Mouse (Mus musculus): ENCODE measurements around the gene Ptgdr2. TPM values are rescaled to one million over a fixed set of nuclear protein-coding genes. Genes with fewer than 3 reads are reported as not detected.

Gene Ptgdr2
- 0.10 TPM in 1 of 2 replicates, not detected in the other for polyA plus RNA-seq (2015; fragmentation: Nextera tagmentation; extraction: Ambion mirVana)

DNA sequence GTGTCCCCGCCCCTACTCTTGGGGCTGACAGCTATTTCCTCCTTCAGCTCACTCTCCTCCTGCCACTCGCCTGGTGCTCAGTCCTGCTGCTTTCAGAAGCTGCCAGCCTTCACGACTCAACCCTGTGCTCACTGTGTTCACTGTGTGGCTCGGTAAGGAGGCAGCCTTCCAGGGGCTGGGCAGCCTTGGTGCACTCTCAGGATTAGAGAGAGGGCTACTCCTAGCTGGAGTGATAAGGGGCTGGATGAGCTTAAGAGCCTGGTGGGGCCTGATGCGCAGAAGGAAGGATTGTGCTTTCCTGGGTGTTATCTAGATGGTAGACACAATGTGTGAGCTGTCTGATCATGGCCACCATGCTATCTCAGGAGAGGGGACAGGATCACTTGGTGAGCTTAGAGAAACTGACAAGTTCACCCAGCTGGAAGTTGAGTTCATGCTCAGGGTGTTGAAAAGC is at the start of gene Ptgdr2:
TSS of gene Ptgdr2 (plus strand) at position 51 of the 454 bp plus-strand sequence.
- Histone ChIP-seq H3K9ac (no peak within 1 kb of the TSS), H3K27me3 (no peaks in the 10 kb centered on the region), H3K36me3 (peaks cover 5% of the 10 kb centered on the region), H3K4me3 (no peak within 1 kb of the TSS), H3K4me2 (no peak within 1 kb of the TSS), H3K27ac (no peak within 1 kb of the TSS), H3K9me3 (no peaks in the 10 kb centered on the region), H3K4me1 (peaks cover 9% of the 10 kb centered on the region; the same call in 1 of the 2 replicates)
- no peak for ATAC-seq (ENCODE audit: insufficient number of reproducible peaks, insufficient read depth, low FRiP score, low TSS enrichment, low read depth)
- 51% methylated on average over 5 of the region's 5 CpGs for WGBS

DNA sequence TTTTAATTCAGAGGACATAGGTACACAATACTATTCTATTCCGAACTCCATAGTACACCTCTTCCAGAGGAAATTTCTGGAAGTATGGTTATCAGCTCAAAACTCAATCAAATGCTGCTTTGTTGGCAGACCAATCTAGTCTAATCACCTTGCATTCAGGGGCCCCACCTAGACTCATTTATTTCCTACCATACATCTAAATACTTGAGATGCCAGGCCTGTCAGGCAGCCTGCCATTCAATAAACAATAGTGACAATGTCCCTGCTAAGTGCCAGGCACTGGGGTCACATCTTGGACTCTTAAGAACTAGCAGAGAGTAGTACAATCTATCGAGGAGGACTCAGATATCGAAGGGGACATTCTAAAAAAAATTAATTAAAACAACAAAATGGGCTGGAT is 44.8 kb upstream of the Ptgdr2 start:
- Histone ChIP-seq H3K27ac (no peak overlapping the region), H3K4me3 (no peak overlapping the region), H3K4me2 (no peak overlapping the region), H3K27me3 (no peaks in the 10 kb centered on the region), H3K9ac (no peak overlapping the region), H3K4me1 (peaks cover 14% of the 10 kb centered on the region), H3K36me3 (no peaks in the 10 kb centered on the region), H3K9me3 (no peaks in the 10 kb centered on the region)
- 94% methylated on average over 3 of the region's 3 CpGs for WGBS
- no peak for ATAC-seq (ENCODE audit: insufficient number of reproducible peaks, insufficient read depth, low FRiP score, low TSS enrichment, low read depth)

DNA sequence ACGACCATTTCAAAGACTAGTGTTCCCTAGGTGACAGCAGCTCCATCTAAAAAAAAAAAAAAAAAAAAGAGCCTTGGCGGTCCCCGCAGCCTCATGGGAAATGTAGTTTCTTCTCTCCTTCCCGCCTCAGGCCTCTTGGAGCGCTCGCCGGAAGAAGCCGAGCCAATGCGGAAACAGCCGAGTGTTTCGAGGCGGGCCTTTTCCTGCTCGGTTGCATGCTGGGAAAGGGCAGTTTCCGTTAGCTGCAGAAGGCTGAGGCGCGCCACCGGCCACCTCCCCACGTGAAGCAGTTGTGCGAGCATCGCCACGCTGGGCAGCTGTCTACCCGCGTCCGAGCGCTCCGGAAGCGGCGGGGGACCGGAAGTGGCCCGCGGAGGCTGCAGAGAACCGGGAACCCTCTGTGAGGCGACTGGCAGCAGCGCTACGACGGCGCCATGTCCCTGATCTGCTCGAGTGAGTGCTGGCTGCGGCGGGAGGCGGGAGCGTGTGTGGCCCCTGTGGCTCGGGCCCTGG is 41.9 kb upstream of the Ptgdr2 start, which contains the start of gene Prpf19:
TSS of gene Prpf19 (plus strand) at position 216 of the 513 bp plus-strand sequence.
- Histone ChIP-seq H3K4me1 (peaks cover 15% of the 10 kb centered on the region), H3K9ac (peak within 1 kb of the TSS; percentile 93), H3K4me2 (peak within 1 kb of the TSS; percentile 85), H3K4me3 (peak within 1 kb of the TSS; percentile 87), H3K27me3 (no peaks in the 10 kb centered on the region), H3K27ac (peak within 1 kb of the TSS; percentile 93), H3K9me3 (no peaks in the 10 kb centered on the region), H3K36me3 (peaks cover 28% of the 10 kb centered on the region)
- under 1% methylated on average over 43 of the region's 43 CpGs for WGBS
- peak; percentile 90 for ATAC-seq (ENCODE audit: insufficient number of reproducible peaks, insufficient read depth, low FRiP score, low TSS enrichment, low read depth)

GRCm38 (mm10) chr19:10895708-10896107 is 41.3 kb upstream of the Ptgdr2 start:
- peak overlapping the region; percentile 85 for H3K4me2 ChIP-seq
- WGBS, result 1% methylated on average over 16 of the region's 16 CpGs
- peak overlapping the region; percentile 93 for H3K9ac ChIP-seq
- peak overlapping the region; percentile 87 for H3K4me3 ChIP-seq
- H3K27me3 ChIP-seq, result no peaks in the 10 kb centered on the region
- peak overlapping the region; percentile 93 for H3K27ac ChIP-seq
- no peak for ATAC-seq (ENCODE audit: insufficient number of reproducible peaks, insufficient read depth, low FRiP score, low TSS enrichment, low read depth)
- no peaks in the 10 kb centered on the region for H3K9me3 ChIP-seq
- peaks cover 15% of the 10 kb centered on the region for H3K4me1 ChIP-seq
- H3K36me3 ChIP-seq, result peaks cover 34% of the 10 kb centered on the region

DNA sequence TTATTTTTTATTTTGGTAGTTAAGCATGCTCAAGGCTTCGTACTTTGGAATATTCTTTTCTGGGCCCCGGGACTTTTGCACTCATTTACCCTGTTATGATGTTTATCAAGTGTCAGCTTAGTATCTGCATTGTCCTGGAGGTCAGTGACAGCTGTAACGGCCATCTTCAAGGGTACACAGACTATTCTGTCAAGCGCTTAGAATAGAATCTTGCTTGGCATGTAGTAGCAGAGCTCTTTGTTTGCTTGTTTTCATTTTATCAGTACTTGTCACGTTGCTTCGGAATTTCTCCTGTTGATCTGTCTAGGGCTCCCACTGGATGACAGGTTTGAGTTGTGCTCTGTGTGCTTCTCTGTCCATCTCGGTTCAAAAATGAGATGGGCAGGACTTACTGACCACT is 40.1 kb upstream of the Ptgdr2 start:
- H3K4me3 ChIP-seq, result peak overlapping the region; percentile 87
- H3K9me3 ChIP-seq, result no peaks in the 10 kb centered on the region
- no peaks in the 10 kb centered on the region for H3K27me3 ChIP-seq
- WGBS, result 86% methylated on average over 7 of the region's 7 CpGs
- ATAC-seq (ENCODE audit: insufficient number of reproducible peaks, insufficient read depth, low FRiP score, low TSS enrichment, low read depth), result no peak
- H3K27ac ChIP-seq, result no peak overlapping the region
- peaks cover 46% of the 10 kb centered on the region for H3K36me3 ChIP-seq
- peak overlapping the region; percentile 93 for H3K9ac ChIP-seq
- H3K4me2 ChIP-seq, result peak overlapping the region; percentile 85
- H3K4me1 ChIP-seq, result peaks cover 15% of the 10 kb centered on the region

DNA sequence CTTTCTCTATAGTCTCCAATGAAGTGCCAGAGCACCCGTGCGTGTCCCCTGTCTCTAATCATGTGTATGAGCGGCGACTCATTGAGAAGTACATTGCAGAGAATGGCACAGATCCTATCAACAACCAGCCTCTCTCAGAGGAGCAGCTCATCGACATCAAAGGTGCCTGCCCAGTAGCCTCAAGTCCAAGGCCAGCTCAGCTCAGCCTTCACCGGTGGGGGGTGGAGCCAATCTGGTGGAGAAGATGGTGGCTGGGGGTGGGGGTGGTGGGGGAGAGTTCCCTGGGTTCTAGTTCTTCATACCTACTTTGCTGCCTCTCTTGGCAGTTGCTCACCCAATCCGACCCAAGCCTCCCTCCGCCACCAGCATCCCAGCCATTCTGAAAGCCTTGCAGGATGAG is 39.5 kb upstream of the Ptgdr2 start:
- peaks cover 52% of the 10 kb centered on the region for H3K36me3 ChIP-seq
- no peaks in the 10 kb centered on the region for H3K27me3 ChIP-seq
- ATAC-seq (ENCODE audit: insufficient number of reproducible peaks, insufficient read depth, low FRiP score, low TSS enrichment, low read depth), result no peak
- H3K4me3 ChIP-seq, result no peak overlapping the region
- H3K9ac ChIP-seq, result peak overlapping the region; percentile 93
- H3K4me2 ChIP-seq, result no peak overlapping the region
- 90% methylated on average over 8 of the region's 8 CpGs for WGBS
- H3K9me3 ChIP-seq, result no peaks in the 10 kb centered on the region
- H3K4me1 ChIP-seq, result peaks cover 15% of the 10 kb centered on the region
- no peak overlapping the region for H3K27ac ChIP-seq

DNA sequence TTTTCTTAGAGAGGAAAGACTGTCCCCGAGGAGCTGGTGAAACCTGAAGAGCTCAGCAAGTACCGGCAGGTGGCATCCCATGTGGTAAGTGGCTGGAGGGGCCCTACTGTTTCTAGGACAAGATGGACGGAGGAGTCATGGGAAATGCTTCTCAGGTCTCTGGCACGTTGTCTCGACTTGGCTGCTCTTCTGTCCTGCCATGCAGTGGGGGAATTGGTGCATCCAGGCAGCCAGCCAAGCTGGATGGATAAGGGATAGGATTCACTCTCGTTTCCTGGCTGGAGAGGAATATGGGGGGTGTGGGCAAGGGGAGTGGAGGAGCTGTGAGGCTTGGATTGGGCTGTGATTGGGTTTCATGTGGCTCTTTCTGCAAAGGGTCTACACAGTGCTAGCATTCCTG is 36.6 kb upstream of the Ptgdr2 start:
- H3K36me3 ChIP-seq, result peaks cover 80% of the 10 kb centered on the region
- WGBS, result 87% methylated on average over 6 of the region's 6 CpGs
- no peaks in the 10 kb centered on the region for H3K27me3 ChIP-seq
- H3K27ac ChIP-seq, result no peak overlapping the region
- H3K9ac ChIP-seq, result no peak overlapping the region
- ATAC-seq (ENCODE audit: insufficient number of reproducible peaks, insufficient read depth, low FRiP score, low TSS enrichment, low read depth), result no peak
- no peaks in the 10 kb centered on the region for H3K9me3 ChIP-seq
- no peak overlapping the region for H3K4me3 ChIP-seq
- peaks cover 15% of the 10 kb centered on the region for H3K4me1 ChIP-seq
- H3K4me2 ChIP-seq, result no peak overlapping the region

DNA sequence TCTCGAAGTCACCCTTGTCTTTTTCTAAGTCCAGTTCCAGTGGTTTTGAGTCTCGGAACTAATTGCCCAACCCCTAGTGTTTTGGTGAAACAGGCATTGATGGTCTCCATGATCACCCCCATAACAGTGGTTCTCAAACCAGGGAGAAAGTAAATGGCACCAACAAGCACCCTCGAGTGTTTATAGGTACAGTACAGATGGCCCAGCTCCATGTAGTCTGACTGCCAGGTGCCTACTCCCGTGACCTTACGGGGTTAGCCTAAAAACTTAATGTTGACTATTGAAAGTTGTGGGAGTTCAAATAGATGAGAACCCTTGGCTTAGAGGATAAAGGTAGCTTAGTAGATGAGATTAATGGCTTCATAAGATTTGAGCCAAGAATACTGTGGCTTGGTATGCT is 35.9 kb upstream of the Ptgdr2 start:
- WGBS, result 96% methylated on average over 5 of the region's 5 CpGs
- Histone ChIP-seq H3K36me3 (peaks cover 88% of the 10 kb centered on the region), H3K4me3 (no peak overlapping the region), H3K27ac (no peak overlapping the region), H3K9me3 (no peaks in the 10 kb centered on the region), H3K4me2 (no peak overlapping the region), H3K9ac (no peak overlapping the region), H3K4me1 (peaks cover 13% of the 10 kb centered on the region), H3K27me3 (no peaks in the 10 kb centered on the region)
- no peak for ATAC-seq (ENCODE audit: insufficient number of reproducible peaks, insufficient read depth, low FRiP score, low TSS enrichment, low read depth)

DNA sequence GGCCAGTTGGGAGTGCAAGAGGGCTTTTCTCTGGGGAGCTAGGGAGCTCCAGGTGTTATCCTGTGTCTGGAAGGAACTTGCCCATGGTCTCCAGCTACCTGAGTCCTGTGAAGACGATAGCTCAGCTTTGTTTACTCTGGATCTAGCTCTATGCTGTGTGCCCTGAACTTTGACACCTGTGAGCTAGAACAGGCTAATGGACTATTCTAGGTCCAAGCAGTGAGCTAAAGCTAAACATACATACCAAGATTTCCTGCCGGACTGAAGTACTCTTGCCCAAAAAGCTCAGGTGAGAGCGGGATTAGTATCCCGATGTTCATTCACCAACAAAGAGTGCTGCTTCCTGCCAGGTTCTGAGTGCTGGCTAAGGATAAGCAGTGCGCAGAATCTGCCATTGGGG is 32.4 kb upstream of the Ptgdr2 start:
- Histone ChIP-seq H3K27ac (peak overlapping the region; percentile 22; the same call in 1 of the 2 replicates), H3K4me3 (no peak overlapping the region), H3K4me2 (no peak overlapping the region), H3K27me3 (no peaks in the 10 kb centered on the region), H3K9me3 (no peaks in the 10 kb centered on the region), H3K36me3 (peaks cover 94% of the 10 kb centered on the region), H3K9ac (no peak overlapping the region), H3K4me1 (peaks cover 9% of the 10 kb centered on the region; the same call in 1 of the 2 replicates)
- ATAC-seq (ENCODE audit: insufficient number of reproducible peaks, insufficient read depth, low FRiP score, low TSS enrichment, low read depth), result no peak
- WGBS, result 88% methylated on average over 5 of the region's 5 CpGs

- Histone ChIP-seq H3K9me3 (no peaks in the 10 kb centered on the region), H3K27me3 (no peaks in the 10 kb centered on the region), H3K27ac (peak overlapping the region; percentile 22; the same call in 1 of the 2 replicates), H3K36me3 (peaks cover 88% of the 10 kb centered on the region), H3K9ac (no peak overlapping the region), H3K4me2 (no peak overlapping the region), H3K4me1 (peaks cover 9% of the 10 kb centered on the region; the same call in 1 of the 2 replicates), H3K4me3 (no peak overlapping the region)
- WGBS, result 63% methylated on average over 7 of the region's 7 CpGs
- no peak for ATAC-seq (ENCODE audit: insufficient number of reproducible peaks, insufficient read depth, low FRiP score, low TSS enrichment, low read depth)
Observed at GRCm38 (mm10) chr19:10904927-10905727, 31.8 kb upstream of the Ptgdr2 start.

DNA sequence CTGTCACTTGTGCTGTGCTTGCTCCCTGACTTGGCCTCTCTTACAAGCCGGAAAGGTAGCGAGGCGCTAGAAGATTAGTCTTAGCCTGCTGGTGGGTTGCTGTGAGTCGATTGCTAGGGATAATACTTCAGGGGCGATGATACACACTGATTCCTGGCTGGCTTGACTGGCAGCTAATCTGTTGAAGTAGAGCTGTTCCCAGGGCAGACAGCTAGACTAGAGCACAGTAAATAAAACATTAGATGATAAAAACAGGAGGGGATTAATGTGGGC is 31.3 kb upstream of the Ptgdr2 start:
- 83% methylated on average over 5 of the region's 5 CpGs for WGBS
- H3K4me3 ChIP-seq, result no peak overlapping the region
- peaks cover 9% of the 10 kb centered on the region; the same call in 1 of the 2 replicates for H3K4me1 ChIP-seq
- no peaks in the 10 kb centered on the region for H3K9me3 ChIP-seq
- peaks cover 83% of the 10 kb centered on the region for H3K36me3 ChIP-seq
- H3K27me3 ChIP-seq, result no peaks in the 10 kb centered on the region
- no peak for ATAC-seq (ENCODE audit: insufficient number of reproducible peaks, insufficient read depth, low FRiP score, low TSS enrichment, low read depth)
- H3K9ac ChIP-seq, result no peak overlapping the region
- H3K4me2 ChIP-seq, result no peak overlapping the region
- H3K27ac ChIP-seq, result 0 out of 2 replicates have a peak overlapping the region, but pooled peaks have one; percentile 12

- H3K27me3 ChIP-seq, result no peaks in the 10 kb centered on the region
- no peak overlapping the region for H3K4me2 ChIP-seq
- no peaks in the 10 kb centered on the region for H3K9me3 ChIP-seq
- no peak overlapping the region for H3K4me3 ChIP-seq
- H3K9ac ChIP-seq, result no peak overlapping the region
- no peak overlapping the region for H3K27ac ChIP-seq
- peaks cover 60% of the 10 kb centered on the region for H3K36me3 ChIP-seq
- ATAC-seq (ENCODE audit: insufficient number of reproducible peaks, insufficient read depth, low FRiP score, low TSS enrichment, low read depth), result no peak
- WGBS, result 57% methylated on average over 3 of the region's 3 CpGs
- peaks cover 9% of the 10 kb centered on the region; the same call in 1 of the 2 replicates for H3K4me1 ChIP-seq
Observed at GRCm38 (mm10) chr19:10907891-10908290, 29.1 kb upstream of the Ptgdr2 start.

Data from embryonic facial prominence, embryonic 13.5 days (tissue).